Mouse (Mus musculus): ENCODE measurements around the gene Lax1. TPM values are rescaled to one million over a fixed set of nuclear protein-coding genes. Genes with fewer than 3 reads are reported as not detected.
"Not testable (repeated sequence)": the region's sequence is repeated elsewhere in the genome, so short reads cannot be mapped to it uniquely, and the experiment has no call there.

Gene Lax1
- polyA plus RNA-seq, 1 experiment from 2014 or later: 0.75 TPM

DNA sequence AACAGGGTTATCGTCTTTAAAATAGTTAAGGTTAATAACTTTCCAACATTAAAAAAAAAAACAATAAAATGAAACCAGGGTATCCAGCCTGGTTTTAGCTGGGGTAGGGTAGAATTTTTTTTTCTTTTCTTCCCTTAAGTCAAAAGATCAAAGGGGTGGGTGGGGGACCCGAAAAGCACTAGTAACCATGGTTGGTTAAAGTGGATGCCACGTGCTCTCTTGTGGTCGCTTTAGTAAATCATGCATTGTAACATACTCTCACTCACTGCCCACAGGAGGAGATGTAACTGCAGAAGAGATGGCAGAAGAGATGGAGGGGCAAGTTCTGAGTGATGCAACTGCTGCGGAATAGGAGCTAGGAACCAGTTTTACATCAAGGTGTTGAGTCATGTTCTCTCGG lies 21.5 kb upstream of the Lax1 start:
- Histone ChIP-seq H3K9me3 (no peaks in the 10 kb centered on the region), H3K4me2 (no peak overlapping the region), H3K27me3 (no peaks in the 10 kb centered on the region), H3K9ac (no peak overlapping the region), H3K4me3 (no peak overlapping the region), H3K36me3 (peaks cover under 1% of the 10 kb centered on the region; the same call in 1 of the 2 replicates), H3K4me1 (peaks cover 14% of the 10 kb centered on the region), H3K27ac (no peak overlapping the region)
- 63% methylated on average over 6 of the region's 6 CpGs for WGBS
- no peak for ATAC-seq (ENCODE audit: borderline replicate concordance, extremely low read depth, low FRiP score, low TSS enrichment)

DNA sequence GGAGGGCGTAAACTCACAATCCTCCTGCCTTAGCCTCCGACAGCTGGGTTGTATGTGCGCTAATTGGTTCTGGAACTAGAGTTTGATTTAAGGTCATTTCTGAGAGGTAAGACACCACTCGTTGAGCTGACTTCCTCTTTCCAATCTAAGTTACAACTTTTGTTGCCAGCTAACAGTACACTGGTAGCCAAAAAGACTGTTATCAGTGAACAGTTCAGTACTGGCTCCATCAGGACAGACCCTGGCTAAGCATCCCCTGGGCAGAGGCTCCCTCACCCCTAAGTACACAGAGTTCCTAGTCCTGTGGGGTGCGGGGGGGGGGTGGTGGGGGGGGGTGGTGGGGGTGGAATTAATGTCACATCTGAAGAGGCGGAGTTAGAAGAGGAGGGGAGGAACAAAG lies 21.0 kb upstream of the Lax1 start:
- H3K4me3 ChIP-seq: no peak overlapping the region
- no peak overlapping the region for H3K4me2 ChIP-seq
- H3K9ac ChIP-seq: no peak overlapping the region
- WGBS: 63% methylated on average over 6 of the region's 6 CpGs
- no peak overlapping the region for H3K27ac ChIP-seq
- ATAC-seq (ENCODE audit: borderline replicate concordance, extremely low read depth, low FRiP score, low TSS enrichment): no peak
- no peaks in the 10 kb centered on the region for H3K27me3 ChIP-seq
- H3K4me1 ChIP-seq: peaks cover 14% of the 10 kb centered on the region
- peaks cover 3% of the 10 kb centered on the region; the same call in 1 of the 2 replicates for H3K36me3 ChIP-seq
- H3K9me3 ChIP-seq: no peaks in the 10 kb centered on the region

DNA sequence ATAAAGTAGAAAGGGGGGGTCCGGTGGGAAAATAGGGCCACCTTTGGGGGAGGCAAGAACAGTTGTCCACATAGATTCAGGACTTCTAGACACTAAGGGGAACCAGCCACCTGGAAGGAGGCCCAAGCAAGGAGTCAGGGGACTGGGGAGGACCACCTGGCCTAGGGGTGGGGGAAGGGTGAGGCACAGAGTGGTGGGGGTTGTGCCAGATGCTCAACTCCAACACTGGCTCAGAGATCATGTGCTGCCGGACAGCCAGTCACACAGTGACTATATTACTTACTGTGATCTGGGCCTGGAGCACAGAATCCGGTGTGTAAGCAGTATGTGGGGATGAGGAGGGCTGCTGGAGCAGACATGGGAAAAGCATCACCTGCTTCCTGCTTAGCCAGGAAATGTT lies 19.4 kb upstream of the Lax1 start:
- Histone ChIP-seq H3K4me3 (no peak overlapping the region), H3K27ac (no peak overlapping the region), H3K4me2 (no peak overlapping the region), H3K4me1 (peaks cover 14% of the 10 kb centered on the region), H3K9me3 (no peaks in the 10 kb centered on the region), H3K36me3 (peaks cover 3% of the 10 kb centered on the region; the same call in 1 of the 2 replicates), H3K27me3 (no peaks in the 10 kb centered on the region), H3K9ac (no peak overlapping the region)
- ATAC-seq (ENCODE audit: borderline replicate concordance, extremely low read depth, low FRiP score, low TSS enrichment): no peak
- 65% methylated on average over 3 of the region's 3 CpGs for WGBS

DNA sequence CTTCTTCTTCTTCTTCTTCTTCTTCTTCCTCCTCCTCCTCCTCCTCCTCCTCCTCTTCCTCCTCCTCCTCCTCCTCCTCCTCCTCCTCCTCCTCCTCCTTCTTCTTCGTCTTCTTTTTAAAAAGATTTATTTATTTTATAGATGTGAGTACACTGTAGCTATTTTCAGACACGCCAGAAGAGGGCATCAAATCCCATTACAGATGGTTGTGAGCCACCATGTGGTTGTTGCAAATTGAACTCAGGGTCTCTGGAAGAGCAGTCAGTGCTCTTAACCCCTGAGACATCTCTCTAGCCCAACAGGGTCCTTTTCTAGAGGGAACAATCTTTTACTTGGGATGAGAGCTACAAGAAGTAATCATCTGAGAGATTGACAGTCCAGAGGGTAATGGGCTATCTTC lies 11.9 kb upstream of the Lax1 start:
- H3K9ac ChIP-seq; H3K9me3 ChIP-seq; H3K4me1 ChIP-seq; H3K36me3 ChIP-seq; H3K27ac ChIP-seq; H3K4me3 ChIP-seq; H3K27me3 ChIP-seq; ATAC-seq (ENCODE audit: borderline replicate concordance, extremely low read depth, low FRiP score, low TSS enrichment); H3K4me2 ChIP-seq: not testable (repeated sequence)
- WGBS: 28% methylated on average over 1 of the region's 2 CpGs

DNA sequence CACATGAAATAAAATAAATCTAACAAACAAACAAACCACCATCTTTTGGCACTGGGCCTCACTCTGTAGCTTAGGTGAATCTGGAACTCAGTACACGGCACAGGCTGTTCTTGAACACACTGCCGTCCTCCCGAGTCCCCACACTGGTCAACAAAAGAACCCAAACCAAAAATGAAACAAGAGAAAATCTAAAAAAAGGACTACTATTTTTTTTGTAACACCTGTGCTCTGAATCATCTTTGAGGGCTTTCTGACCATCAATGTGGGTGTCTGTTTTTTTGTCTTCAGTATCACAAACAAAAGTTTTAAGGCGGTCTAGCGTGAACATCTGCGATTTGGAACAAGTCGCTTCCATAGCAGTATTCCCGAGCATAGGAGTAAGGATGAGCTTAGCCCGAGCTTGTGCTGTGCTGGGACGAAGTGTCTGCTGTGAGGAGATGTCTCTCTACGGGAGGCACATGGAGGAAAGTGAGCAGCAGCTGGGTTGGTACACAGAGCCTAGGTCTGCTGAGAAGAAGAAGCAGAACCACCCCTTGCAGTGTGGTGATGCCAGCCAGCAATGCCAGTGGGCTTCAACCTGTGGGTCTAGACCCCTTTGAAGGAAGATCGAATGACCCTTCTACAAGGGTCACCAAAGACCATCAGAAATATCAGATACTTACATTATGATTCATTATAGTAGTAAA lies 8.2 kb upstream of the Lax1 start:
- Histone ChIP-seq H3K4me2 (no peak overlapping the region), H3K4me1 (peaks cover 37% of the 10 kb centered on the region), H3K36me3 (no peaks in the 10 kb centered on the region), H3K9ac (no peak overlapping the region), H3K9me3 (no peaks in the 10 kb centered on the region), H3K4me3 (no peak overlapping the region), H3K27ac (no peak overlapping the region), H3K27me3 (no peaks in the 10 kb centered on the region)
- 89% methylated on average over 12 of the region's 12 CpGs for WGBS
- no peak for ATAC-seq (ENCODE audit: borderline replicate concordance, extremely low read depth, low FRiP score, low TSS enrichment)

DNA sequence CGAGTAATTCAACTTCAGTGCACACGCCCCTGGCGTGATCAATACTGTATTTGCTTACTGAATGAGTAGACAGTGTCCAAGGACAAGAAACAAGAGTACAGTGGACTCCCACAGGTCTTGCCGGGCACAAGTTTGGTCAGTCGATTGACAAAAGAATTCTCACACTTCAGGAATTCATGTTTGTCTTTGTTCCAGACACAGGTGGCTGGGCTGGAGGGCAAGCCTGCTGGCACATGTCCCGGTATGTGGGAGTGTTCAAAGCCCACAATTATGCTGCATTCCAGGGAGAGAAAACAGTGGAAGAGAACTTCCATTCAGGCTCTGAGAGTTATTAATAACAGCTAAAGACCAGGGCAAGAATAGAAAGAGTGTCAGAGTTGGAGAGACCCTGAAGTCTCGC lies 6.0 kb upstream of the Lax1 start:
- Histone ChIP-seq H3K27ac (peak overlapping the region; percentile 96), H3K4me1 (peaks cover 39% of the 10 kb centered on the region), H3K4me3 (no peak overlapping the region), H3K9me3 (no peaks in the 10 kb centered on the region), H3K4me2 (peak overlapping the region; percentile 16), H3K36me3 (no peaks in the 10 kb centered on the region), H3K9ac (no peak overlapping the region), H3K27me3 (no peaks in the 10 kb centered on the region)
- WGBS: 16% methylated on average over 7 of the region's 7 CpGs
- ATAC-seq (ENCODE audit: borderline replicate concordance, extremely low read depth, low FRiP score, low TSS enrichment): peak; percentile 62; the same call in 1 of the 2 replicates

DNA sequence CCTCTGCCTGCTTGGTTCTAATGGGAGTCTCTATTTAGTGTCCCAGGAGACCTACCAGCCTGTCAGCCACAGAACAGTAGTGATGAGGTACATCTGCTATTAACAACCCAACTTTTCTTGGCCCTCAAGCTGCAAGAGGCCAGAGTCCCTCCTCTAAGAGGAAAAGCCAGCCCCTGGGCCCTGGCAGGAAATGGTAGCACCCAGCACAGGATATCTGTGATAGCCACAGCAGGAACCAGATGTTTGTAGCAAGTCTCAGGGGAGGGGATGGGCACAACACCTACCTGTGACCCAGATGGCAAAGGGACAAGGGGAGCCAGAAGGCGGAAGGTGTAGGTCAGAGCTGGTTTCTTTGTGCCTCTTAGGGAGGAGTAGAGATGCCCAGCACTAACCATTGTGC lies 5.0 kb upstream of the Lax1 start:
- no peak for ATAC-seq (ENCODE audit: borderline replicate concordance, extremely low read depth, low FRiP score, low TSS enrichment)
- no peak overlapping the region for H3K9ac ChIP-seq
- WGBS: 90% methylated on average over 1 of the region's 1 CpGs

DNA sequence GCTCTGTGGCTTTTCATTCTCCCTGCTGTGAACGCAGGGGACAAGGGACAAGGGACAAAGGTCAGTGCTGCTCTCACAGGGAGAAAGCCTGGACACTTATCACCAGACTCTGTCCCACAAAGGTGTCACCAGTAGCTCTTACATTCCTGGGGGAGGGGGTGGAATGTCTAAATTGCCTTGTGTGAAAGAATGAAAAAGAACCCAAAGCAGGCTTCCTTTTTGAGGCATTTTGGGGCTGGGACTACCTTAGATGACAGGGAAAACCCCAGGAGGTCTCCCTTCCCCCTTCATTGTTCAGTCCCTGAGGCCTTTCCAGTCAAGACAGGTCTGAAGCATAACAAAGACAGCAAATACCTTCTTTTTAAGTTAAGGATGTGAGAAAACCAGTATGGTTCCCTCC lies 4.4 kb upstream of the Lax1 start:
- no peak overlapping the region for H3K4me2 ChIP-seq
- H3K27ac ChIP-seq: peak overlapping the region; percentile 96
- no peak overlapping the region for H3K9ac ChIP-seq
- H3K4me1 ChIP-seq: peaks cover 39% of the 10 kb centered on the region
- 13% methylated on average over 1 of the region's 1 CpGs for WGBS
- H3K9me3 ChIP-seq: no peaks in the 10 kb centered on the region
- no peaks in the 10 kb centered on the region for H3K27me3 ChIP-seq
- H3K4me3 ChIP-seq: no peak overlapping the region
- no peak for ATAC-seq (ENCODE audit: borderline replicate concordance, extremely low read depth, low FRiP score, low TSS enrichment)
- H3K36me3 ChIP-seq: no peaks in the 10 kb centered on the region

More for the DNA sequence above, 5.0 kb upstream of the Lax1 start:
- no peaks in the 10 kb centered on the region for H3K9me3 ChIP-seq
- H3K27ac ChIP-seq: peak overlapping the region; percentile 96
- H3K4me3 ChIP-seq: no peak overlapping the region
- H3K36me3 ChIP-seq: no peaks in the 10 kb centered on the region
- H3K4me2 ChIP-seq: no peak overlapping the region
- H3K4me1 ChIP-seq: peaks cover 39% of the 10 kb centered on the region
- no peaks in the 10 kb centered on the region for H3K27me3 ChIP-seq

DNA sequence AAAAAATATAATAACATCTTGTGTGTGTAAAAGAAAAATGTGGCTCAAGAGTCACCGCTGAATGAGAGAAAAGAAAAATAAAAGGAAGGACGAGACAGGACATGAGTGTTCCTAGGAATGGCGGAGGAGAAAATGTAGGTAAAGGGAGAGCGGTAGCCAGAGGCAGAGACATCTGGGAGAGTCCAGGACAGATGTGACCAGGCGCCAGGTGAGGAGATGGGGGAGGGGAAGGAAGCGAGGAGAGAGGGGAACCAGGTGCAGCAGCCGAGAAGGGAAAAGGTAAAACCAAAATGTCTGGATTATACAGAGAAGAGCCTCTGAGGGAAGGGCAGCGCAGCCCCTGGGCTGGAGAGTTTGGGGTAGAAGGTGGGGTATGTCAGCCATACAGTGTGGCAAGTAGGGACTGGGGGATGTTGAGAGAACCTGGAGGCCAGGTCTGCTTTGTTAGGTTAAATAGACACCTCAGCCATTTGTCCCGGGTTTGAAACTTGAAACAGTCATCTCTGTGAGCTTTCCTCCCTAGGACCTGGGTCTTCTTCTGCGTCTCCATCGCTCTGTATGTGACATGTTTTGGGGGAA lies 3.7 kb upstream of the Lax1 start:
- H3K9ac ChIP-seq: no peak overlapping the region
- no peak overlapping the region for H3K4me3 ChIP-seq

DNA sequence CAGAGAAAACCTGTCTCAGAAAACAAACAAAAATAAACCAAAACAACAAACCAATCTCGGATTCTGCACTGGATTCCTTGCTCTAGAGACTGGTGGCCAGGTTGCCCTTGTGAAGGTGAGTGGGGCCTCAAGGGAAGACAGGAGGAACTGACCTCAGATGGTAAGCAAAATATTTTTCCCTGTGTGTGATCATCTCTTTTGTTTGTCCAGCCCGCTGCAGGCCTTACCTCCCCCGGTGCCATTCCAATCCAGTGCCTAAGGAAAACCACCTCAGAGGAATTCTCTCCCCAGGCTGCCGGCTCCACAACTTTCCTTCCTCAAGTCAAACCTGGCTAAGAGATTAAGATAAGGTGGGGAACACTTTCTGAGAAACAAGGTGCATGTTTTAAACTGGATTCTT lies 2.3 kb upstream of the Lax1 start:
- Histone ChIP-seq H3K27me3 (no peaks in the 10 kb centered on the region), H3K4me1 (peaks cover 39% of the 10 kb centered on the region), H3K4me2 (no peak overlapping the region), H3K36me3 (no peaks in the 10 kb centered on the region), H3K9ac (no peak overlapping the region), H3K4me3 (no peak overlapping the region), H3K27ac (no peak overlapping the region; the same call in 1 of the 2 replicates), H3K9me3 (no peaks in the 10 kb centered on the region)
- WGBS: 45% methylated on average over 4 of the region's 4 CpGs
- no peak for ATAC-seq (ENCODE audit: borderline replicate concordance, extremely low read depth, low FRiP score, low TSS enrichment)

More for the DNA sequence above, 3.7 kb upstream of the Lax1 start:
- Histone ChIP-seq H3K36me3 (no peaks in the 10 kb centered on the region), H3K9me3 (no peaks in the 10 kb centered on the region), H3K4me2 (no peak overlapping the region), H3K27me3 (no peaks in the 10 kb centered on the region), H3K4me1 (peaks cover 39% of the 10 kb centered on the region), H3K27ac (peak overlapping the region; percentile 96)
- ATAC-seq (ENCODE audit: borderline replicate concordance, extremely low read depth, low FRiP score, low TSS enrichment): no peak
- WGBS: 57% methylated on average over 11 of the region's 11 CpGs

DNA sequence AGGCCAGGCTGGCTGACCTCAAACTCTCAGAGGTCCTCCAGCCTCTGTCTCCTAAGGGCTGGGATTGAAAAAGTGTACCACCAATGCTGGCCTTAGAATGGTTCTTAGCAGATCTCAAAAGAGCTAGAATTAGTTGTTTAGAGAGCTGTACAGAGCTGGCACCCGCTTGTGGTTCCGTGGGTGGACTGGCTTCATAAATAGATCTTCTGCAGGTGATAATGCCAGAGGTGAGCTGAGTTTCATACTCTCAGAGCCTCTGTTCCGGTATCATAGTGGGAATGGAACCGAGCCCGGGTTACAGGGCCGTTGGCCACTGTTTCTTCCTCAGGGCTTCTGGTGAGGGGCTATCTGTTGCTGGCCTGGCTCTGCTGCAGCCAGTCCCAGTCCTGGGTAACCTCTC lies 1.1 kb upstream of the Lax1 start:
- no peak overlapping the region for H3K9ac ChIP-seq
- H3K4me3 ChIP-seq: no peak overlapping the region
- 94% methylated on average over 6 of the region's 6 CpGs for WGBS
- no peaks in the 10 kb centered on the region for H3K36me3 ChIP-seq
- peaks cover 31% of the 10 kb centered on the region for H3K4me1 ChIP-seq
- ATAC-seq (ENCODE audit: borderline replicate concordance, extremely low read depth, low FRiP score, low TSS enrichment): no peak
- no peaks in the 10 kb centered on the region for H3K9me3 ChIP-seq
- H3K4me2 ChIP-seq: no peak overlapping the region
- no peak overlapping the region for H3K27ac ChIP-seq
- H3K27me3 ChIP-seq: no peaks in the 10 kb centered on the region

DNA sequence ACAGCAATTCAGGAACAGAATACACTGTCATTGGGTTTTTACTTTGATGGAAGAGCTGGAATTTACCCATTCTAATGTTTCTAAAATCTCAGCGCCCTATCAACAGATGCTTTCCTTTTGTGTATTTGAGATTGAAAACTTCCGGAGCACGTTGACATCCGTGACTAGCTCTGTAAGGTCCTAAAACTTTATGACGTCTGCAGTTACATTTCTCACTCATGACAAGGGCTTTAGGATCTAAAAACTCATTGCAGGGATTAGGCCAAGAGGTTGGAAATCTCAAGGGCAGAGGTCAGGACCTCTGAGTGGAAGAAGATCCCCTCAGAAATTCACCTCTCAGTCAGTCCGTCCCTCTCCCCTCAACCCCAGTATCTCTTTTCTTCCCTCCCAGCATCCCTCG lies 1.6 kb downstream of the Lax1 start:
- H3K27ac ChIP-seq: no peak overlapping the region
- ATAC-seq (ENCODE audit: borderline replicate concordance, extremely low read depth, low FRiP score, low TSS enrichment): no peak
- no peaks in the 10 kb centered on the region for H3K27me3 ChIP-seq
- H3K36me3 ChIP-seq: no peaks in the 10 kb centered on the region
- H3K9me3 ChIP-seq: no peaks in the 10 kb centered on the region
- H3K4me3 ChIP-seq: no peak overlapping the region
- H3K4me1 ChIP-seq: peaks cover 8% of the 10 kb centered on the region
- no peak overlapping the region for H3K4me2 ChIP-seq
- 69% methylated on average over 7 of the region's 7 CpGs for WGBS
- no peak overlapping the region for H3K9ac ChIP-seq

Measured in lung, embryonic 15.5 days (tissue).